Mouse (Mus musculus) T-helper 1 cell (primary cell): Measurements from ENCODE around the gene Arhgef9.

ENCODE experiments used
- in situ Hi-C: fragments of 300-600 bp; cut with MboI, MseI; formaldehyde crosslinking; loops from one replicate; pipeline ENCODE4 v1.15.1; 2025; ENCODE audit warnings: high pct_unique_total_duplicates

Arhgef9 gene

DNA sequence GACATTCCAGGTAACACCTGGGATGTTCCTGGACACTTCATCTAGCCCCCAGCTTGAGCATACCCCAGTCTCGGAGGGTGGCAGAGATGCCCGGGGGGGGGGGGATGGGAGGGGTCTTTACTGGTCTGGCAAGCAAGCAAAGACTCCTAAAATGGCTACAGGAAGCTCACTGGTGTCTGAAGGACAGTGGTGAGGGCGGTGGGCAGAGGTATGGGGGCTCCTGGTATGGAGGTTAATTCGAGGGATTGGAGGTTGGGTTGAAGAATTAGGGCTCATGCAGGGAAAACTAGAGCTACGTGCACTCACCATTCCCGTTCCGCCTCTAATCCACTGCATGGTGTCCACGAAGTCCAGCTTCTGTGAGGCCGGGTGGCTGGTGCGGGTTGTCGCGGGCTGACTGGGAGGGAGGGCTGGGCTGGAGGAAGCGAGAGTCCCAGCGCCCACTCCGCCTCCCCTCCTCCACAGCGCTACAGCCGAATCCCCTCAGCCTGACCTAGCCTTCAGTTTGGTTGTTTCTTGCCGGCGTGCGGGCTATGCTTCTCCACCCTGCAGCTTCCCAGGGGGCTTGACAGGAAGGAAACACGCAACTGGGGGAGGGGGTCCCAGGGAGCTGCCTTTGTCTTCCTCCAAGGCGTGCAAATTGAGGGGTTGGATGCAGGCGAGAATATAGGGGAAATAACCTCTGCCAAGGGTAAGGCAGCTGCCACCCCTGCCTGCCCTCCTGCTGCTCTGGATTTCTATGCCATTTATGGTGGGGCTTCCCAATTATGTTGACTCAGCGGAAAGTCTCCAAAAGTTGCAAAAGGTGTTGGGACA is at the start of gene Arhgef9:
Arhgef9 (minus strand) TSS at position 753 of the 816 bp plus-strand sequence.
- in situ Hi-C loops: loop anchor here (10.0 kb wide), 1 partner anchor 282 kb away; no protein-coding TSS in a partner anchor

DNA sequence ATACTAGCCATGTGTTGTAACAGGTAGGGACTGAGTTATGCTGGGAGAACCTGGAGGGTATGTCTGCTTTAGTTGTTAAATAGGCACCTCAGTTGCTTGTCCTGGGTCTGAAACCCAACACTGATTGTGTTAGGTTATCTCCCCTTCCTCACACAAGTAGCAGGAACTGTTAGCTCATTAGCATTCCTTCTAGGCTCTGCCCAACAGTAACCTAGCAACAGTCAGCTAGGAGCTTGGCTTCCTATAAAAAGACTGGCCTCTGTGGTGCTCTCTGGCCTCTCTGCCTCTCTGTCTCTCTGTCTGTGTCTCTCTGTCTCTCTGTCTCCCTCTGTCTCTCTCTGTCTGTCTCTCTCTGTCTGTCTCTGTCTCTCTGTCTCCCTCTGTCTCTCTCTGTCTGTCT is 42.2 kb upstream of the Arhgef9 start:
- in situ Hi-C loops: loop anchor here (10.0 kb wide), 1 partner anchor 226 kb away; no protein-coding TSS in a partner anchor

DNA sequence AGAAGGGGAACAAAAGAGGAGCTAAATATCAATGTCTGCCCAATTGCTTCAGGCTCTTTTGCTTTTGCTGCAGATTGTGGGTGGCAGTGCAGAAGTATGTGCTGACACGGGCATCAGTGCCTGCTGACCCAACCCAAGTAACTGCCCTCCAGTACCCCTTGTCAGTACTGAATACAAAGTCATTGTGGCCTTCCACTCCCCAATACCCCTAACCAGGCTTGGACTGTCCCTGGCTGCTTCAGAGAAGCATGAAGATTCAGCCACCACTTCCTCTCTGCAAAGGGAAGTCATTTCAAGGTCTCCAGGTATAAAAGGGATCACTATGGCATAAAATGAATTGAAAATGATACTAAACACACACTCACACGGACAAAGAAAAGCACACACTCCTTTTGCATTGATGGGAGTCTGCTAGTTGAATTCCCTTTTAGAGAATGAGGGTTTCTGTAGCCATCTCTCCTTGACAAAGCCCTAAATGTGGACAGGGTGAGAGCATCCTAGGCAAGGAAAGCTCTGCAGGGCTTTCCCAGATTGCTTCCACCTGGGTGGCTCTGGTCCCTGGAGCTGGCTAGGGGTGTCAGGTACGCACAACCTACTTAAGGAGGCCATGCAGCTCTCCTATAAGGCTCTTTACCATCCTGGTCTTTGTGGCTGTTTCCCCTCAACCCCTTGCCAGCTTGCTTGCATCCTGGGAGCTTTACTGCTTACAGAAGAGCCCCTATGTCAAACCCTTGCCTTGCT is 1.1 kb downstream of the Arhgef9 start:
- in situ Hi-C loops: loop anchor here (10.0 kb wide), 1 partner anchor 281 kb away; no protein-coding TSS in a partner anchor

DNA sequence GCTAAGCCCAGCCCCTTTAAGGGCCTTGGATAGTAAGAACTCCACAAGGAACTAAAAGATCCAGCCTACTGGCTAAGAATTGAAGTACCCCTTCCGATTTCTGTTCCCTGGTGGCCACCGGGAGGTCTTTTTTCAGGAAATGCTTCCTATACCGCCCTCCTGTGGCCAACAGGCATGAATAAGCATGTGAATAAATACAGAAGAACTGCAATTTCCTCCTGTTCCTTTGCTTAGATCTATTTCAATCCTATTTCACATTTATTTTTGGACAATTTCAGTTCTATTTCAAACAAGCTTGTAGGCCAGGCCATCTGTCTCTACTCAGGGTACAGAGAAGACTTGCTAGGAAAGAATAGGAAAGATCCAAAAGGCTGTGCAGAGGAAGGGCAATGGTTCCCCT is 20.7 kb downstream of the Arhgef9 start:
- in situ Hi-C loops: no loop called here

DNA sequence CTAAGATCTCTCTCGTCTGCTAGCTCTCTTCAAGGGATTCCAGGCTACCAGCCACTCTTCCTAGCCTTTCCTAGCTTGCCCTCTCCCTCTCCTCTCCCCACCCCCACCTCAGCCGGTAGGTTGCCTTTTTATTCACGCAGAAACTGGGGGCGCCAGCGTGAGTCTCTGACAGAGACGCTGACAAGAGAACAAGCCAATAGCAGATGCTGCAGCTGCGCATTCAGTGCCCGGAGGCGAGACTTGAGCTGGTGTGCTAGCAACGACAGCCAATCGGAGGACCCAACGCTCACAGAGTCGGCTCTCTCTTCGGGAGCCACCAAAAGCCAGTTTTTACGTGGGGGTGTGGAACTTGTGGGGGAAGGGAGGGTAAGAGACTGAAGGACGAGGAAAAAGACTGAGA is 30.3 kb downstream of the Arhgef9 start:
- in situ Hi-C loops: no loop called here

DNA sequence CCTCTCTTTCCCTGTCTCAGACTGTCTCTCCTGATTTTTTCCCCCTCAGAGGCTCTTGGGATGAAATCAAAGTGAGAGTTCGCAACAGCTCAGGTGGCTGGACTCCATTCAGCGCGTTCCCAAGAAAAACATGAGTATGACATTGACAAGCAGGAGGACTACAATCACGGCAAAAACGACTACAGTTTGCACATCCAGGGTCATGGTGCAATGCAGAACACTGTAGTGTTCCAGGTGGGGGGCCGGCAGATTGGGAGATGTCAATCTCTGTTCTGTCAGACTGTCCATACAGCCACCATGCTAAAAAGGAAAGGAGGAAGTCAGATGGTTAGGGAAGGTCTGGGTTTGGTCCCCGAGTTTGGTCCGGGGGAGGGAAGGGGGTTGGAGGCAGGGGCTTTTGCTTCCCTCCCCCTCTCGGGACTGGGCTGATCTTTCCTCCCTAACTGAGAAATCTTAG is 31.0 kb downstream of the Arhgef9 start:
- in situ Hi-C loops: no loop called here

DNA sequence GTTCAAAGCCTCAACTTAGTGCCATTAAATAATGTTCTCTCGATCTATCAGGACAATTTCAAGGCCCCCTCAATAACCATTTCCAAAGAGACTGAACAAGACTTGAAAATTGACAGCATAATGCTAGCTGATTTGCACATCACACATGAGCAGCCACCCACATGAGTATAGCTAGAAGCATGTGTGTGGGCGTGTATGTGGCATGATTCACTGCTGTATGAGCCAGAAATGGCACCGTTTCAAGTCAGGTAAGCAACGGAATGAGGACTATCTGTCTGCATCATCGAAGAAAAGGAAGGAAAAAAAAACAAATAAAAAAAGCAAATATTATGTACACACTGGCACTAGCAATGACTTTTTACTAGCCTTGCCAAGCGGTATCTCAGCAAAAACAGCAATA is 32.5 kb downstream of the Arhgef9 start:
- in situ Hi-C loops: no loop called here

DNA sequence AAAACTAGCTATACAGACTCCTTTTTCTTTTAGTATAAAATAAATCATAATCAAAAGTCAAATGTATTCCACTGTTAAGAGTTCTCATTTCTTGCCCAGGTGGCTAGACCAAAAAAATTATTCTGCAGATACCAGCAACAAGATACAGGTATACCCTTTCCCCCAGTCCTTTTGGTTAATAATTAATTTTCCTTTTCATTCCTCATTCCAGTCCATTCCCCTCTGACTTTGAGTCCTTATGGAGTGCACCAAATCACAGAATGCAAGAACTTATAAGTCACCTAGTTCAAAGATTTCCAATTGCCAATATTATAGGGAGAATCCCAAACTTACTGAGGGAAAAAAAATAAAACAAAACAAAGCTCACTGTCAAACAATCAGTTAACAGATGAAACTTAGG is 33.2 kb downstream of the Arhgef9 start:
- in situ Hi-C loops: no loop called here

DNA sequence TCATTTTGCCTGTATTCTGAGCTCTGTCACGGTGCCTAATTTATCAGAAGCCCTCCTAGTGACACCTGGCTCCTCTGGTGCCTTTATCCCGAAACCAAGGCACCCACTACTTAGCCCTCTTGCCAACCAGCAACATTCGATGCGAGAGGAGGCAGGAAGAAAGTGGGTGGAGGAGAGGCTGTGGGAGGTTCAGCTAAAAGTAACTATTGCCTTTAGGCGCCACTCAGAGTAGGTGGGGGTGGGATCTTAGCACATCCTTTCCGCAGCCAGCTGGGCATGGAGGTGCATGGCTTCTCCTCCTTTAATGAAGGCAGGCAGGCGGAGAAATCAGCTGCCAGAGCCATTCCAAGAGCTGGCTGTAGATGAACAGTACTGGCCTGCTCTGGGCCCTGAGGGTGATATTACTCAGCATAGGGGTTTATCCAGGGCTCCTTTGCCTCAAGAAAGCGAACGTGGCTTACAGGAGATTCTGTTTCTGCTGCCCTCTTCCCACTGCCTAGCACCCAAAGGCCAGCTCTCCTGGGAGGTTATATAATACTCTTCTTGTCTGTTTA is 39.7 kb downstream of the Arhgef9 start:
- in situ Hi-C loops: no loop called here

DNA sequence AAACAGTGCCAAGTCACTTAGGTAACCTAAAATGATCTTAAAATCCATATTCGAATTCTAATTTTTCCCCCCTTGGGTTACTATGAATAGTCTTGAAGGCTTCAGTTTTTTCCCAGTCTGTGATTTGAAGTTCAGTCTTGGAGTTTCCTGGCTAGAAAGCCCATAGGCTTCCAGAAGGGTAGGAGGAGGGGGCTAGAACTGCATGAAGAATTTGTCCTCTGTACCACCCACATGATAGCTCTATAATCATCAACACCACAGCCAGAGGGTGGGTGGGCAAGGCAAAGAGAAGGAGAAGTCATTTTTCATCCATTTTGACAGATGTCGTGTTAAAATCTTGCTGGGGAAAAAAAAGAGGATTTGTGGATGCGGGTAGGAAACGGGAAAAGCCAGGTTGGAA is 58.0 kb downstream of the Arhgef9 start:
- in situ Hi-C loops: no loop called here

DNA sequence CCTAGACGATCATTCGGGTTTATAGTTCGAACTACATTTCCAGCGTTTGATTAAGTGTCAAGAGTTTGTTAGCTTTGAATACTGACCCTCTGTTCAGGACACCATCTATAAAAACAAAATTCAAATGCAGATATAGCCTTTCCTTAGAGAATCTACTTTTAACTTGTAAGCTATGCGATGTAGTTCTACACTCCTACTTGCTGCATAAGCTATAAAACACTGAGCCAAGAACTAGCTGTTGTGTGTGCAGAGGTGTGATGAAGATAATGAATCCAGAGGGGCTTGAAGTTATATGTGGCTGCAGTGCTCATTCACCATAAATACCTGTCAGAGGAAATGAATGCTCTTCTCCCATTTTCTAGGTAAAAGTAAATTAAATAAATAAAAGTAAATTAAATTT is 63.2 kb downstream of the Arhgef9 start:
- in situ Hi-C loops: no loop called here

DNA sequence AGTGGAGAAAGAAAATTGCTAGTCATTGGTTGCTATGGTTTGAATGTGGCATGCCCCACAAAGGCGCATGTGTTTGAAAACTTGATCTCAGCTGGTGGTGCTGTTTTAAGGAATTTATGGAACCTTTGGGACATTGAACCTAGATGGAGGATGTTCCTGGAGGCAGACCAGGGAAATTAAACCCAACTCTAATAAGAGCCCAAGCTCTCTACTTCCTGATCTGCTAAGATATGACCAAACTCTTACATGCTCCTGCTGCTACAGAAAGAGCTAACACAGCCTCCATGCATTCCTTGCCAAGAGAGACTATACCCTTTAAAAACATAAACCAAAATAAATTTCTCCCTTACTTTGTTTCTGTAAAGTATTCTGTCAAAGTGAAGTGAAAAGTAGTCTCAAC is 63.7 kb downstream of the Arhgef9 start:
- in situ Hi-C loops: no loop called here

DNA sequence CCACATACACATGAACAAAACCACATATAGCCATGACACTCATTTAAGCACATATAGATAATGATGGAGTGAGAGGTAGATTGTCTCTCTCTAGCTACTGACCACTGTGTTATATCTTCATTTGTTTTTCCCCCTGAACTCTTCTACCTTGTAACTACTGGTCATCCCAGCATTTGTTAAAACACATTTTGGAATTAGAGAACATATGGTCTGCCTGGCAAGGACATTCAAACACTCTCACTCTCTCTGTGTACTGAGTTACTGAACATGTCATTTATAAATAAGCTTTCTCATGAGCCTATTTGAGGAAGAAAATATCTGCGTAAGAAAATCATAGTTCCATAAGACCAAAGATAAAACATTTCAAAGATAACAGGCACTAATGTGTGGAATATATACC is 64.9 kb downstream of the Arhgef9 start:
- in situ Hi-C loops: no loop called here

DNA sequence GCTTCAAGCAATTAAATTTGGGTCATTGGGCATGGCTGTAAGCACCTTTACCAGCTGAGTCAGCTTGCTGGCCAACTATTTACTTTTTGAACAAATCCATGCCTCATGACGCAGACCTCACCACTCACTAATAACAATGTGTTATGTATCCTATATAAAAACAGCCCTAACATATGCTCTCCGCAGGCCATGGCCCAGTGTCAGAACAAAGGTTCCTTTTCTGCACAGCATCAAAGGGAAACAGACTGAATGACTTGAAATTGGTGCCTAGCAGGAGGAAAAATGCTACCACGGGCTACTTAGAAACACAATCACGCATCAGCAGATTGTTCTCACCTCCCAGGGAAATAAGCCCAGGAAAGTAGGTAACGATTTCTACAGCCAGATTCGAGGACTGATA is 73.2 kb downstream of the Arhgef9 start:
- in situ Hi-C loops: no loop called here

DNA sequence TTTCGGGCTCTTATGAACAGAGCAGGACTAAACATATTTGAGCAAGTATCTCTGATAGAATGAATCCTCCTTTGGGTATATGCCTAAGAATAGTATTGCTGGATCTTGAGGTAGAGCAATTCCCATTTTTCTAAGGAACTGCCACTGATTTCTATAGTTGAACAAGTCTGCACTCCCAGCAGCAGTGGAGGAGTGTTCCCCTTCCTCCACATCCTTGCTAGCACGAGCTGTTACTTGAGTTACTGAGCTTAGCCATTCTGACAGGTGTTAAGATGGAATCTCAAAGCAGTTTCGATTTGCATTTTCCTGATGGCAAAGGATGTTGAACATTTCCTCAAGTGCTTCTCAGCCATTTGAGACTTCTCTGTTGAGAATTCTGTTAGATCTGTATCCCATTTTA is 92.3 kb downstream of the Arhgef9 start:
- in situ Hi-C loops: no loop called here

DNA sequence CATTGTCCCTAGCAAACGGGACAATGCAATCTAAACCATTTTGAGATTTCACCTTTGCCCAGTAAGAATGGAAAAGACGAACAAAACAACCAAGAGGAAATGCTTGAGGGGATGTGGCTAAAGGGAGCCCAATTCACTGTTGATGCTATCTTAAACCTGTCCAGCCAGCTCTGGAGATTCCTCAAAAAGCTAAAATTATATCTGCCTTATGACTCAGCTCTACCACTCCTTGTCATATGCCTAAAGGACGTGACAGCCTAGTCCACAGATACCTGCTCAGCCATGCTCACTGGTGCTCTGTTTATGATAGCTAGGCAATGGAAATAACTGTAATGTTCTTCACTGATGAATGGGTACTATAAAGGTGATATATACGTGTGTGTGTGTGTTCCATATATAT is 109.0 kb downstream of the Arhgef9 start:
- in situ Hi-C loops: no loop called here

DNA sequence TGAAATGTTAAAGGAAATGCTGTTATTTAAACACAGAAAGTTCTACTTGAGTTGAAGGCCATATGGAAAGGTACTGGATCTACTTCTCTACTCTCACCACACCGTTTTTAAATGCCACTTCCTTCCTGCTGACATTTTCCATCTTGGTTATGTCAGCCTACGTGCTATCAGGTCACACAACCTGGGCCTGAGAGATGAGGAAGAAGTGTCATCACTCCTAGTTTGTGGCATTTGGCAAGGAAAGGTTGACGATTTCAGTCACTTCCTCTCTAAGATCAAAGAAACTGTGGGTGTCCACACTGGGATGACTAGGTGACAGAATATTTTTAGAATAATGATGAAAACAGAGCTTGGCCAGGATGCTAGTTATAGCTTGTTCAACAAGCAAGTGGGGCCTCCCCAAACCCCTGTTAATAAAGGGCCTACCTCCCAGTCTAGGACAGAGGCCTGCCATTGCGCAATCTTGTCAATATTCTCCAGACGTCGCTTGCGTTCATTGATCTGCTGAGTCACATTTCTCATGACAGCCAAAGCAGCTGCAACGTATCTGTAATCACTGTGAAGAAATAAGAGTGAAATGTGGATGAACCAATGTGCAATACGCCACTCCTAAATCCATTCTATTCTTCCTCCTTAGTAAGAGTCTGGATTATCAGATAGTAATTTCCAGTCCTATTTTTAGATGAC is 119.5 kb downstream of the Arhgef9 start:
- in situ Hi-C loops: no loop called here

DNA sequence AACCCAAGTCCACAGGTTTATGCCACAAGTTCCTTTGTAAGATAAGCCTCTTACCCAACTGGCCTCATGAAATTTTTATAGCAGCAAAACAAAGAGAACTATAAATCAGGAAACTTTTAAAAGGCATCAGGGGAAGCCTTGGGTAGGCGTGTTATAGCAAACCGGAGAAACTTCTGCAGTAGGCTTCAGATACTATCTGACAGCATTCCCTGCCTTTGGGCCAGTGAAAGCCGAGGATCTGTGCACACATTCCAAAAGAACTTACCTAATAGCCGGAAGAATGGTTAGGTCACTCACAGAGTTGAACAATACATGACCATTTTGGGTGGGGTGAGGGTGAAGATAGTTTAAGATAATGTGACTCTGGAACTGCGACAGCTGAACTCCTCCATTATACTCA is 168.7 kb downstream of the Arhgef9 start:
- in situ Hi-C loops: no loop called here

DNA sequence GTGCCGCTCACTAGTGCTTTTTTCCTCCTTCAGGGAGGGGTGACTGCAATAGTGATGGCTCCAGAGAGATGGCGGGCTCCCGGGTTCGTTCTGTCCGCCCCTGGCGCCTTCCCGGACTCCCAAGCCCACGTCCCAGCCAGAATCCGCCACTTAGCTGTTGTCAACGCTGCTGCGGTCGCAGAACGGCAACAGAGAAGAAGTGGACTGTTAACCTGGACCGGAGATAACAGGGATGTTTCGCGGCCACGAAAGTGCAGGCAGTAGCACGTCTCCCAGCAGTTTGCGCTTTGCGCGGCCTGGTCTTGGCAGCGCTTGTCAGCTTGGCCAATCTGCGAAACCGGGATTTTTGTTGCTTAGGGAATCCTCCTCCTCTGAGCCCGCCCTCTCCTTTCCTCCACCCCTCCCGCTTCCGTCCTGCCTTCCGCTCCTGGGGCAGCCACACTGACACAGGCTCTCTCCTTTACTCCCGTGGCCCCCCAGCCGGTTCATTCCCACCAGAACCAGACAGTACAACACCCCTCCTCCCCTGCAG is 170.2 kb downstream of the Arhgef9 start, which contains the start of gene Spin4:
Spin4 (minus strand) TSS at position 322 of the 532 bp plus-strand sequence.
- in situ Hi-C loops: no loop called here

DNA sequence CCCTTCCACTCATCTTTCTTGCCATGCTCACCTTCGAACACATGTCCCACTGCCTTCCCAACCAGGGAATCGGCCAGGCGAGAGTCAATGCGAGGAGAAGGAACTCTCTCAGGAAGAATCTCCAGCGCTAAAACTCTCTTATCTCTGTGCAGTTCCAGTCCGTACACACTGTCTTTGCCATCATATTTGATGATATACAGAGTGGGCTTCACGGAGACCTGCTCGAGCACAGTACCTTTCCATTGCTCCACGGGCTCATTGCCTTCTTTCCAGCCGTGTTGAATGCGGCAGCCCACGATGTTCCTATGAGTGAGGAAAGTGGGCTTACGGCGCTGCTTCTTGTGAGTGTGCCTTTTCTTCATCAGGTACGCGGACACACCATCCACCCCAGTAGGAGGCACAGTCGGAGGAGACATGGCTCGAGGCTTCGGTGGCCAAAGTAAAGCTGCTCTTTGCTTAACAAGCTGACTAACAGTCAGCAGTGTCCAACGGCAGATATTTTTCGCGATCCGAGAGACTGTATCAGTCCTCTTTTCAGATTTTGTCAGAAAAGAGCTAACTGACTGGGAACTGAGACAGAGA is 170.8 kb downstream of the Arhgef9 start:
- in situ Hi-C loops: no loop called here

DNA sequence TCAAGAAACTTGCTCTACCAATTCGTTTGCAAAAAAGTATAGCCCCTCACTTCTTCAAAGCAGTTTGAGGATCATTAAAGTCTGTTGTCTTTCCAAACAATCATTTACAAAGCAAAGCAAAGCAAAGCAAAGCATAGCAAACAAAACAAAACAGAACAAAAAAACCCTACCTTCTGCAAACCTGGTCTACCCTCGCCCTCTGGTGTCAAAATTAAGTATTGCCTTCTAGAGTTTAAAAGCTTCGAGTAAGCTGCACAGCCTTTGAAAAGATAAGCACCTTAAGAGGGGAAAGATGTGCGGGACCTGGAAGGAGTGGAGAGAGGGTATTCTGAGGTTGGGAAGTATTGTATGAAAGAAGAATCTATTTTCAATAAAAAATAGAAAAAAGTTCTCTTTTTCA is 184.6 kb downstream of the Arhgef9 start:
- in situ Hi-C loops: loop anchor here (5.0 to 10.0 kb wide), 3 partner anchors 147 to 1125 kb away; no protein-coding TSS in a partner anchor
